Mouse (Mus musculus) left cerebral cortex, adult 9 months (tissue): ENCODE measurements around the gene 1700021F05Rik.

Experiments
- DNase-seq, 2 experiments: peaks; one replicate each; pipeline ENCODE4 v3.0.0; 2022; ENCODE audit warnings: low spot score in 2 of 2

1700021F05Rik gene

GRCm38 (mm10) chr10:43483426-43483995 lies 57.3 kb downstream of the 1700021F05Rik start:
- DNase-seq, result no peak

GRCm38 (mm10) chr10:43482021-43482420 lies 58.8 kb downstream of the 1700021F05Rik start:
- no peak for DNase-seq

GRCm38 (mm10) chr10:43481179-43481578 lies 59.6 kb downstream of the 1700021F05Rik start:
- no peak for DNase-seq

DNA sequence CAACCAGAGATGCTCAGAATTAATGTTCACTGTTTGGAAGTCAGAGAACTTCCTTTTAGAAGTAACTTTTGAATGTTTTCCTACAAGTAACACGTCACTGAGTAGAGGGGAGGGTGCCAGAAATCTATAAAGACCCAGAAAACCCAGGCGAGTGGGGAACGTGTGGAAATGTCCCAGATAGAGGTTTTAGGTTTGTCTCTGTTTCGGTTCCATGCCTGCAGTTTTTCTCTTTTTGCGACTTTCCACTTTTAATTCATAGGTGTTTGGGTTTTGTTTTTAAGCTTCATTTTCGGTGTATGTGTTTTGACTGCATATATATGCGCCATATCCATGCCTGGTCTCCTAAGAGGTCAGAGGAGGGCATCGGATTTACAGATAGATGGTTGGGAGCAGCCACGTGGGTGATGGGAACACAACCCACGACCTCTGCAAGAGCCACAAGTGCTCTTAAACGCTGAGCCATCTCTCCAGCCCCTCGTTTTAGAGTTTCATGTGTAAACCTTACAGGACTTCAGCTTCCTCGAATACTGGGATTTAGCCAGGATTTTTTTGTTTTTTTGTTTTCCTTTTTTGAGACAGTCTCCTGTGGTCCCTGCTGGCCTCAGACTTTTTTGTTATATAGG lies 60.5 kb downstream of the 1700021F05Rik start:
- no peak for DNase-seq

DNA sequence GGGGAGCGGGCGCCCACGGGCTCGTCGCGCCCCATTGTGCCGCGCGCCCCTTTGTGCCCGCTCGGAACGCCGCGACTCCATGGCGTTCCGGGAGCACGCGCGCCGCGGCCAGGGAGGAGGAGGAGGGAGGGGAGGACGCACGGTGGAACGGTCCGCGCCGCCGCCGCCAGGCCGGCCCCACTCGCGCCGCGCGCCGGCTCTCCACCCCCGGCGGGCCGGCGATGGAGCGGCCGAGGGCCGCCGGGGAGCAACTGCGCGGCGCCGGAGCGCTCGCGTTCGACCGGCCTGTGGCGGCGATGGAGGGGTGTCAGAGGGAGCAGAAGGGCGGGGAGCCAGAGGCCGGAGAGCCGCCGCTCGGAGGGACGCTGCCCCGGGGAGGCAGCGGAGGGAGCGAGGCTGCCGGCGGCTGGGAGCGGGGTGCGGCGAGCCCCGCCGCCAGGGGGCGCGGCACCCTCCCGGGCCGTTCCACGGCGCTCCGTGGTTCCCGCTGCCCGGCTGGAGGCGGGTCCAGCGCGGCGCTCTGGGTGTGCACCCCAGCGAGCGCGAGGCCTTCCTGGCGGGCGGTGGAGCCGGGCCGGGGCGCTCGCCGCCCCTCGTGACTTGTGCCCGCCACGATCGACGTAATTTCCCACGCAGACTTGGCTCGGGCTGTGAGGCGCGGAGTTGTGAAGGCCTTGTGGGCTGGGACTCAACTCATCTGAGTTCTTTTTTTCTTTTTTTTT lies 61.2 kb downstream of the 1700021F05Rik start:
- DNase-seq, result peak; percentile 40 to 61

DNA sequence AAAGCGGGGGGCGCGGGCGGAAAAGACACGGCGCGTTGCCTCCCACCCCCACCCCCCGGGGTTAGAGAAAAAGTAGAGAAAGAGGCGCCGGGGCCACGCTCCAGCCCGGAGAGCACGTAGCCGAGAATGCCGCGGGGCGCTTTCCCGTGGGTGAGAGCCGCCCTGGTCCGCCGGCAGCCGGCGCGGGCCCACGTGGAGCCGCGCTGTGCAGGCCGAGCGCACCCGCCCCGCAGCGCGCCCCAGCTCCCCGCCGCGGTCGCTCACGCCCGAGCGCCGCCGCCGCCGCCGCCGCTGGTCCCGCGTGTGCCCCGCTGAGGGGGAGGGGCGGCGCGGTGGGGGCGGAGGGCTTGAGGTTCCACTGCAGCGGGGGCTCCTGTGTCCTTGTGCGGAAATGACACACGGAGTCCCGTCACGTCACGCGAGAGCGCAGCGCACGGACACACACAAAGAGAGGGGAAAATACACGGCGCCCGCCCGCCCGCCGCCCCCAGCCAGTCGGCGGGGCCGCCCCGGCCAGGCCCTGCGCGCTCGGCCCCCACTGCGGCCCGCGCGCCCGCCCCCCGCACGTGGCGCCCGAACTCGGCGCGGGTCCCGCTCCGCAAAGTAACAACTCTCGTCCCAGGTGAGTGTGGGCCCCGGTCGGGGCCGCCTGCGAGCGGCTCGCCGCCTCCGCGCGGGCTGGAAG lies 61.9 kb downstream of the 1700021F05Rik start, which contains the start of gene Bend3:
Bend3 (plus strand) TSS at position 81 of the 685 bp plus-strand sequence.
- DNase-seq, result peak in 1 of 2 experiments; percentile 56

- DNase-seq, result peak in 1 of 2 experiments; percentile 21
Measured at GRCm38 (mm10) chr10:43477865-43478681, 62.7 kb downstream of the 1700021F05Rik start.

DNA sequence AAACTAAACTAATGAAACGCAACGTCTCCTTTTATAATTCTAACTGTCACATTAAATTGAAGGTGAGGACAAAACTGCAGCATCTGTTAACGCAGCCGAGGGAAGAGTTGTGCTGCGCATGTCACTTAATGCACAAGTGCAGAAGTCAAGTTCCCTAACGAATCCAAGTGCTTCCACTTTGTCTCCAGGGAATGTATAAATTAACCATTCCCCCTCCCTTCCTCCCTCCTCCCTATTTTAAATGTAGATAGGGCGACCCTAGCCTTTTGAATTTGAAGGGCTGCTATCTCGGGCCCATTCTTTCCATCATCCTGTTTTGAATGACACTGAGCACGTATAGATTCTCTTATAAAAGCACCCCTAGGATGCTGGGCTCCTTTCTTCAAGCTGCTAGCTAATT lies 63.3 kb downstream of the 1700021F05Rik start:
- no peak for DNase-seq

- peak in 1 of 2 experiments; percentile 28 for DNase-seq
Measured at GRCm38 (mm10) chr10:43475376-43475775, 65.4 kb downstream of the 1700021F05Rik start.
